Mouse (Mus musculus) B cell, adult 67 days (primary cell): ENCODE results near the gene Olfr1354. TPM values are rescaled to one million over a fixed set of nuclear protein-coding genes. Genes with fewer than 3 reads are reported as not detected.

ENCODE experiments used
- total RNA-seq, 2 experiments: library from RNA; stranded (reverse); gene quantifications; 4 replicates each; pipeline ENCODE4 v1.2.4; 2023

Olfr1354 gene
- not detected for total RNA-seq

GRCm38 (mm10) chr10:78912871-78913270, at the start of gene Olfr1354:
Gene Olfr1354, plus strand, starts transcription at chr10:78913171.

GRCm38 (mm10) chr10:78875240-78875639, 37.7 kb upstream of the Olfr1354 start, which contains the start of gene Olfr1355:
Gene Olfr1355, plus strand, starts transcription at chr10:78875540.

GRCm38 (mm10) chr10:78950336-78950735, 37.4 kb downstream of the Olfr1354 start, which contains the start of gene Olfr8:
Gene Olfr8, plus strand, starts transcription at chr10:78950636.

GRCm38 (mm10) chr10:78963009-78963408, 50.0 kb downstream of the Olfr1354 start, which contains the start of gene Olfr1353:
Gene Olfr1353, plus strand, starts transcription at chr10:78963309.

Other genes starting within 250 kb of the Olfr1354 start
- not detected for gene Casp14, start 194.9 kb upstream of the Olfr1354 start, total RNA-seq
- gene Ccdc105, start 160.1 kb upstream of the Olfr1354 start, total RNA-seq = not detected
- not detected for gene Slc1a6, start 132.7 kb upstream of the Olfr1354 start, total RNA-seq
- not detected for gene Olfr1356, start 61.0 kb upstream of the Olfr1354 start, total RNA-seq
- gene Olfr1355, start 37.6 kb upstream of the Olfr1354 start, total RNA-seq = not detected
- not detected for gene Olfr8, start 37.5 kb downstream of the Olfr1354 start, total RNA-seq
- not detected for gene Olfr1353, start 50.1 kb downstream of the Olfr1354 start, total RNA-seq
- not detected for gene Olfr1352, start 67.9 kb downstream of the Olfr1354 start, total RNA-seq
- gene Olfr1351, start 99.3 kb downstream of the Olfr1354 start, total RNA-seq = not detected
- gene Olfr57, start 115.6 kb downstream of the Olfr1354 start, total RNA-seq = not detected
- gene 2610008E11Rik, start 184.4 kb downstream of the Olfr1354 start, total RNA-seq = 10 to 100 TPM; 20.6 to 23.4 TPM
- not detected for gene Vmn2r80, start 235.6 kb downstream of the Olfr1354 start, total RNA-seq